Mouse (Mus musculus) stomach, embryonic 15.5 days (tissue): ENCODE results near the gene Gm5751. TPM values are rescaled to one million over a fixed set of nuclear protein-coding genes. Genes with fewer than 3 reads are reported as not detected.

Experiments used
- ATAC-seq: fragments of 200-750 bp; cut with Nextera tagmentation; 2 replicates; pipeline ENCODE4 v1.8.0; 2017; ENCODE audit warnings: low read depth, moderate number of reproducible peaks, moderate TSS enrichment; ENCODE audit not compliant: insufficient read depth, low FRiP score
- H3K27ac ChIP-seq: fragments of 300-500 bp; sonication (generic); 2 replicates; pipeline ENCODE4 v1.5.1; 2015; ENCODE audit warnings: mild to moderate bottlenecking, inconsistent platforms
- H3K27me3 ChIP-seq: fragments of 300-500 bp; sonication (generic); replicated peaks from 2 replicates; pipeline ENCODE4 v1.6.1; 2015; ENCODE audit warnings: inconsistent platforms
- H3K36me3 ChIP-seq: fragments of 300-500 bp; sonication (generic); 2 replicates; pipeline ENCODE4 v1.6.1; 2015; ENCODE audit warnings: inconsistent platforms
- H3K4me1 ChIP-seq: fragments of 300-500 bp; sonication (generic); 2 replicates; pipeline ENCODE4 v1.6.1; 2015; ENCODE audit warnings: inconsistent platforms
- H3K4me2 ChIP-seq: fragments of 300-500 bp; sonication (generic); 2 replicates; pipeline ENCODE4 v1.6.1; 2015; ENCODE audit warnings: mild to moderate bottlenecking, inconsistent platforms
- H3K4me3 ChIP-seq: fragments of 300-500 bp; sonication (generic); replicated peaks from 2 replicates; pipeline ENCODE4 v1.5.1; 2015; ENCODE audit warnings: inconsistent platforms
- H3K9ac ChIP-seq: fragments of 300-500 bp; sonication (generic); 2 replicates; pipeline ENCODE4 v1.6.1; 2015; ENCODE audit warnings: inconsistent platforms
- H3K9me3 ChIP-seq: fragments of 300-500 bp; sonication (generic); 2 replicates; pipeline ENCODE4 v1.6.1; 2016; ENCODE audit warnings: inconsistent platforms
- WGBS: fragments of 180-500 bp; shearing (Covaris S2); methylation state at CpG from one replicate; pipeline ENCODE4 v1.1.7; 2015; 5-methylcytosine and 5-hydroxymethylcytosine counted together
- polyA plus RNA-seq: library from polyadenylated mRNA; unstranded; fragments of >200 nt; fragmentation: Nextera tagmentation; extraction: Ambion mirVana; gene quantifications from 2 replicates; pipeline ENCODE4 v1.2.1, GENCODE M21; 2015

Gene Gm5751
- polyA plus RNA-seq, 1 experiment from 2014 or later = not detected

DNA sequence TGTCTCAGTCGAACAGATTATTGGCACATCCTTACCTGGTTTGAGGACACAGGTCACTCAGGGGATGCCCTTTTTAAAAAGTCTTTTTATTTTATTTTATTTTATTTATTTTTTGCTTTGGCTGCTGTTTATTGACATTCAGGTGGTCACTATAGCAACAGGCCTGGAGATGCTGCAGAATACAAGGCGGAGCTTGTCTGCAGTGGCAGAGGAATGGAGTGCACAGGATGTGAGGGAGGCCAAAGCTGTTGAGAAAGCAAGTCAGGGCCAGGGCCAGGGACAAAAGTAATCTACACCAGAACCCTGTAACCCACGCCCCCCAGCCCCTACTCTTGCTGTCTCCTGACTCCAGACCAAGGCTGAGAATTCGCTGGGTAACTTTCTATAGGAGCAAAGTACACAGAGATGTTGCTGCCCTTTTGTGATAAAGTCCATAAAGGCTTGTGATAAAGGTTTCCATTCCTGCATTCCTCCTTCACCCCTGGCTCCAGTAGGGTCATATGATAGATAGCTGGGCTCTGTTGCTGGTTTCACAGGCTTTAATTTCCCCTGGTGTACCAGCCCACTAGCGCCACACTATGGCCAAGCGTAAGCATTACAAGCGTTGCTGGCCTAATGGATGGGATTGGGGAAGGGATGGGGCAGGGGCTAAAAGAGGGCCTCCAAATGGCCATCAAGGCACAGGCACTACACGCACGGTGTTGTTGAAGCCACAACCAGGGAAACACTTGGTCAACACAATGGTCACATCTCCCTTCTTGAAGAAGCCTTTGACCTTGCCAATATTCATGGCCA, 48.0 kb downstream of the Gm5751 start:
- H3K4me2 ChIP-seq = no peak overlapping the region

GRCm38 (mm10) chrX:8927308-8927707, 53.3 kb downstream of the Gm5751 start:
- no peak overlapping the region for H3K27ac ChIP-seq
- H3K4me2 ChIP-seq = no peak overlapping the region
- no peaks in the 10 kb centered on the region for H3K4me1 ChIP-seq
- H3K36me3 ChIP-seq = no peaks in the 10 kb centered on the region
- no peak overlapping the region for H3K9ac ChIP-seq
- no peaks in the 10 kb centered on the region for H3K27me3 ChIP-seq
- 47% methylated on average over 4 of the region's 4 CpGs for WGBS
- H3K4me3 ChIP-seq = no peak overlapping the region
- H3K9me3 ChIP-seq = no peaks in the 10 kb centered on the region
- ATAC-seq = no peak

More for the DNA sequence above, 48.0 kb downstream of the Gm5751 start:
- 51% methylated on average over 9 of the region's 9 CpGs for WGBS
- no peaks in the 10 kb centered on the region for H3K9me3 ChIP-seq
- H3K9ac ChIP-seq = no peak overlapping the region
- H3K4me1 ChIP-seq = no peaks in the 10 kb centered on the region
- no peak overlapping the region for H3K27ac ChIP-seq
- no peak overlapping the region for H3K4me3 ChIP-seq
- no peaks in the 10 kb centered on the region for H3K27me3 ChIP-seq
- no peaks in the 10 kb centered on the region for H3K36me3 ChIP-seq
- no peak for ATAC-seq

Other genes starting within 250 kb of the Gm5751 start
- not detected in 2 replicates for gene Ssxb8, start 183.4 kb upstream of the Gm5751 start, polyA plus RNA-seq
- gene Ssx9, start 125.8 kb upstream of the Gm5751 start, polyA plus RNA-seq = not detected in 2 replicates
- not detected in 2 replicates for gene Ssxb5, start 70.6 kb upstream of the Gm5751 start, polyA plus RNA-seq
- not detected in 2 replicates for gene Gm6592, start 30.3 kb upstream of the Gm5751 start, polyA plus RNA-seq
- gene B630019K06Rik, start 18.1 kb downstream of the Gm5751 start, polyA plus RNA-seq = 3.9 and 4.1 TPM in 2 replicates
- not detected in 2 replicates for gene Fthl17b, start 88.7 kb downstream of the Gm5751 start, polyA plus RNA-seq
- gene Fthl17c, start 102.3 kb downstream of the Gm5751 start, polyA plus RNA-seq = not detected in 2 replicates
- gene Fthl17d, start 112.5 kb downstream of the Gm5751 start, polyA plus RNA-seq = not detected in 2 replicates
- not detected in 2 replicates for gene Fthl17e, start 159.2 kb downstream of the Gm5751 start, polyA plus RNA-seq
- not detected in 2 replicates for gene Fthl17f, start 188.8 kb downstream of the Gm5751 start, polyA plus RNA-seq
- gene 4930402K13Rik, start 230.3 kb downstream of the Gm5751 start, polyA plus RNA-seq = not detected in 2 replicates